Mouse (Mus musculus) midbrain, embryonic 10.5 days (tissue): ENCODE measurements around the gene Bbs12. TPM values are rescaled to one million over a fixed set of nuclear protein-coding genes. Genes with fewer than 3 reads are reported as not detected.
A peak's percentile ranks its signal among the peaks of the same experiment; 100 is the strongest.

Source experiments
- DNase-seq: peaks from one replicate; pipeline ENCODE4 v3.0.0-alpha.2; 2017; ENCODE audit warnings: low spot score
- H3K27ac ChIP-seq: fragments of 300-500 bp; sonication (generic); replicated peaks from 2 replicates; pipeline ENCODE4 v1.5.1; 2016; ENCODE audit warnings: mild to moderate bottlenecking
- H3K27me3 ChIP-seq: fragments of 300-500 bp; sonication (generic); 2 replicates; pipeline ENCODE4 v1.6.1; 2016; ENCODE audit warnings: low read depth, mild to moderate bottlenecking; ENCODE audit not compliant: poor library complexity, severe bottlenecking
- H3K36me3 ChIP-seq: fragments of 300-500 bp; sonication (generic); 2 replicates; pipeline ENCODE4 v1.6.1; 2016; ENCODE audit warnings: mild to moderate bottlenecking, moderate library complexity
- H3K4me1 ChIP-seq: fragments of 300-500 bp; sonication (generic); 2 replicates; pipeline ENCODE4 v1.6.1; 2016
- H3K4me3 ChIP-seq: fragments of 300-500 bp; sonication (generic); 2 replicates; pipeline ENCODE4 v1.5.1; 2016; ENCODE audit warnings: mild to moderate bottlenecking, moderate library complexity
- H3K9me3 ChIP-seq: fragments of 300-500 bp; sonication (generic); replicated peaks from 2 replicates; pipeline ENCODE4 v1.6.1; 2016; ENCODE audit warnings: mild to moderate bottlenecking
- WGBS: fragments of 180-500 bp; shearing (Covaris S2); methylation state at CpG from one replicate; pipeline ENCODE4 v1.1.7; 2016; 5-methylcytosine and 5-hydroxymethylcytosine counted together
- polyA plus RNA-seq: library from polyadenylated mRNA; unstranded; fragments of >200 nt; fragmentation: Nextera tagmentation; extraction: Ambion mirVana; gene quantifications from 2 replicates; pipeline ENCODE4 v1.2.1, GENCODE M21; 2016

Gene Bbs12
- polyA plus RNA-seq, 1 experiment from 2014 or later, result 8.8 TPM

DNA sequence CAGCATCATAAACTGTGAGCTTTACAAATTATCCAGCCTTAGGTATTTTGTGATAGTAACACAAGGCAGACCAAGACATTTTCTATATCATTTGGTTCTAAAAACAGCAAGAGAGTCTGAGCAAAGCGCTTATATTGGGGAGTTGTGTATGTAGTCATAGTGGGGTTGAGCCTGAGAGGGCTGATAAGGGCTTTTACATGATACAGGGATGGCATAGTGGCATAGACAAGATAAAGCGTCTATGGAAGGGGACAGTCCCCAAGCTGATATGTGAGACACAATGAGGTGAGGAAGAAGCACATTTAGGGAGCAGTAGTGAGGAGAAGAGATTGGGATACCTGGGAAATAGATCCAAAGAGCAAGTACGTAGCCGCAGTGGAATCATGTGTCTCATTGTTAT is 21.7 kb downstream of the Bbs12 start:
- WGBS, result 88% methylated on average over 4 of the region's 4 CpGs
- DNase-seq, result no peak
- no peaks in the 10 kb centered on the region for H3K36me3 ChIP-seq
- no peak overlapping the region for H3K27ac ChIP-seq
- H3K27me3 ChIP-seq, result no peaks in the 10 kb centered on the region
- no peak overlapping the region for H3K4me3 ChIP-seq
- no peaks in the 10 kb centered on the region for H3K4me1 ChIP-seq
- H3K9me3 ChIP-seq, result no peaks in the 10 kb centered on the region

DNA sequence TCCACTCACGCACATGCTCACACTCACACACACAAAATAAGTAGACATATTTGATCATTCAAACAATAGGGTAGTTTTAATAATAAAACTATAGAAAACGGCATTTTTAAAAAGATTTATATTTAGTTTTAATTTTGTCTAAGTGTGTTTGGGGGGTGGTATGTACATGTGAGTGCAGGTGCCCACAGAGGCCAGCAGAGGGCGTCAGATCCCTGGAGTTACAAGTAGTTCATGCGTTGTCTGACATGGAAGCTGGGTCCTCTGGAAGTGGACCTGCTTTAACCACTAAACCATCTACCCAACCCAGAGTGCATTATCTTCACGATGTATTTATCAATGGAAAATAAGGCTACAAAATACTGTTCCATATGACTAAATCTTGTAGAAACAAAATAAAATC is 28.8 kb downstream of the Bbs12 start:
- Histone ChIP-seq H3K9me3 (no peaks in the 10 kb centered on the region), H3K4me3 (no peak overlapping the region), H3K36me3 (no peaks in the 10 kb centered on the region), H3K27ac (no peak overlapping the region), H3K27me3 (peaks cover 6% of the 10 kb centered on the region), H3K4me1 (no peaks in the 10 kb centered on the region)
- WGBS, result 62% methylated on average over 5 of the region's 5 CpGs
- no peak for DNase-seq

DNA sequence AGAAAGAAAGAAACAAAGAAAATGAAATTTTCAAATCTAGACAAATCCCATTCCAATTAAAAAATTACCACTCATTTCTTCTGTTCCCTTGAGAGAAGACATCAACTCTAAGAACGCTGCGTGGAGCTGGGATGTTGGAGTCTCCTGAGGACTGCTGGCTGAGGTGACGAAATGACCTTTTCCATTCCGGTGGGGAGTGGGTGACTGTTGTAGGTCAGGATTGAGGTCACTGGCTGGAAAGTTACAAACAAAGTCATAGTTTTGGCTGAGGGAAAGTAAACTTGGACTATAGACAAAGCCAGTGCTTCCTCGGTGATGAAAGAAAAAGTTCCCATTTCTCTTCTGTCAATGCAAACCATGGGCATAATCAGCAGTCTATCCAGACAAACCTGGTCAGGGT is 30.5 kb downstream of the Bbs12 start:
- no peak for DNase-seq
- 76% methylated on average over 5 of the region's 5 CpGs for WGBS
- Histone ChIP-seq H3K4me3 (no peak overlapping the region), H3K36me3 (no peaks in the 10 kb centered on the region), H3K9me3 (no peaks in the 10 kb centered on the region), H3K27me3 (peaks cover 23% of the 10 kb centered on the region), H3K27ac (no peak overlapping the region), H3K4me1 (peaks cover 3% of the 10 kb centered on the region)

DNA sequence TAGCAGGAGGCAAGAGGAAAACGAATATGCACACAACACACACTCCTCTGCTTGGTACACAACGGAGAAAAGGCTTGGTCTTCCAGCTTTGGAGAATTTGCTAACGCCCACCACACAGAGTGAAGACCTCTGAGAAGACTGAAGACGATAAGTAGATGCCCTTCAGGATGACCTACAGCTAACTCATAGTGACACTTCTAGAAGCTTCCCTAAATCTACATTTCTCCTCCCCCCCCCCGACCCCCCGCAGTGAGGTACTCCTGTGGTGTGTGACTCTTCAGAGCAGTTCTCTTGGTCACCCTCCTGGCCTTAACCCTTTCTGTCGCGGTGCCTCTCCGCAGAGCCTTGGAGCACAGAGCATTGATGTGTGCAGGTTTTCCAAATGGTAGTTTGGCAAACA is 35.3 kb downstream of the Bbs12 start:
- no peak overlapping the region for H3K27ac ChIP-seq
- peak; percentile 14 for DNase-seq
- H3K4me3 ChIP-seq, result peak overlapping the region; percentile 89
- H3K27me3 ChIP-seq, result peaks cover 60% of the 10 kb centered on the region
- peaks cover 17% of the 10 kb centered on the region for H3K4me1 ChIP-seq
- no peaks in the 10 kb centered on the region for H3K36me3 ChIP-seq
- 30% methylated on average over 9 of the region's 9 CpGs for WGBS
- no peaks in the 10 kb centered on the region for H3K9me3 ChIP-seq

DNA sequence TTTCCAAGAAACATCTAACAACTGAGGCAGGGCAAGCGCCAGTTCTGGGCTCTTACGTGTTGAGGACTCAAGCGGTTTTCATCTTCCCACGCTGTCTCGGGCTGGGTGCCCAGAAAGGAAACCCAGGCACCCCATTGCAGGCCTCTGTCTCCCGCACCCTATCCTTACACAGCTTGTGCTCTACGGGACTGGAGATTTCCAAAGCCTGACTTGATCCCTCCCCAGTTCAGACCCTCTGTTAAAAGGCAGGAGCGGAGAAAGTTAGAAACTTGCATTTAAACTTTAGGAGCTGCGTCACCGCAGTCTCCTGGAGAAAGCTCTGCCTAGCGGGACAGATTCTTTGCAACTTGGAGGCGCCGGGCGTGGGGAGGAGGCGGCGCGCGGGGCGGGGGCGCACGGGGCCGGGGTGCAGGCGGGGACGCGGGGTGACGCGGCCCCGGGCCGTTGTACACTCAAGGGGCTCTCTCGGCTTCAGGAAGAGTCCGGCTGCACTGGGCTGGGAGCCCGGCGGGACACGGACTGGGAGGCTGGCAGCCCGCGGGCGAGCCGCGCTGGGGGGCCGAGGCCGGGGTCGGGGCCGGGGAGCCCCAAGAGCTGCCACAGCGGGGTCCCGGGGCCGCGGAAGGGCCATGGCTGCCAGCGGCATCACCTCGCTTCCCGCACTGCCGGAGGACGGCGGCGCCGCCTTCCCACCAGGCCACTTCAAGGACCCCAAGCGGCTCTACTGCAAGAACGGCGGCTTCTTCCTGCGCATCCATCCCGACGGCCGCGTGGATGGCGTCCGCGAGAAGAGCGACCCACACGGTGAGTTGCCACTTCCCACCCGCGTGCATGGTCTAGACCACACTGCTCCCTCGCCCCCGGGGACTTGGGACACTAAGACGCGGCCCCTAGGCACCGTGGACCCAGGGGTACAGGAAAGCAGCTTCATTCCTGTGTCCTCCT is 36.1 kb downstream of the Bbs12 start, which contains the start of gene Fgf2:
TSS of gene Fgf2 (plus strand) at position 126 of the 945 bp plus-strand sequence.
- peaks cover 17% of the 10 kb centered on the region for H3K4me1 ChIP-seq
- peak within 1 kb of the TSS; percentile 89 for H3K4me3 ChIP-seq
- H3K36me3 ChIP-seq, result no peaks in the 10 kb centered on the region
- under 1% methylated on average over 75 of the region's 75 CpGs for WGBS
- H3K27ac ChIP-seq, result peak within 1 kb of the TSS; percentile 88
- DNase-seq, result peak; percentile 63
- peaks cover 60% of the 10 kb centered on the region for H3K27me3 ChIP-seq
- no peaks in the 10 kb centered on the region for H3K9me3 ChIP-seq

DNA sequence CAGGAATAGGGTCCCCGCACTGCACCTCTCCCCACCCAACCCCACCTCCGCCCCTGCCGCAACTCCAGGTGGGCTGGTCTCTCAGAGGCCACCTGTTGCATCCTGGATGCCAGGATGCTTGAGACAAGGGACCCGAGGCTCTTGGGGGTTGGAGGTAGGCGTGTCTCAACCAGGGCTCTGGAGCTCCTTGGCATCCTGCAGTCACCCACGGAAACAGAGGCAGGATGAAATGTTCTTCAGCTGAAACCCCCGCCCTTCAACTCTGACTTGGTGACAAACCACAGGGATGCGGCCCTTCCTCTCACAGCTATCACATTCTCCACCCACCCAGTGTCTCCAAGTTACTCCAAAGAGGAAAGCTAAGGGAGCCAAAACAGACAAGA is 36.8 kb downstream of the Bbs12 start:
- H3K4me1 ChIP-seq, result peaks cover 17% of the 10 kb centered on the region
- peak overlapping the region; percentile 88 for H3K27ac ChIP-seq
- H3K9me3 ChIP-seq, result no peaks in the 10 kb centered on the region
- H3K36me3 ChIP-seq, result no peaks in the 10 kb centered on the region
- DNase-seq, result no peak
- H3K4me3 ChIP-seq, result peak overlapping the region; percentile 89
- H3K27me3 ChIP-seq, result peaks cover 60% of the 10 kb centered on the region
- WGBS, result 11% methylated on average over 8 of the region's 8 CpGs

DNA sequence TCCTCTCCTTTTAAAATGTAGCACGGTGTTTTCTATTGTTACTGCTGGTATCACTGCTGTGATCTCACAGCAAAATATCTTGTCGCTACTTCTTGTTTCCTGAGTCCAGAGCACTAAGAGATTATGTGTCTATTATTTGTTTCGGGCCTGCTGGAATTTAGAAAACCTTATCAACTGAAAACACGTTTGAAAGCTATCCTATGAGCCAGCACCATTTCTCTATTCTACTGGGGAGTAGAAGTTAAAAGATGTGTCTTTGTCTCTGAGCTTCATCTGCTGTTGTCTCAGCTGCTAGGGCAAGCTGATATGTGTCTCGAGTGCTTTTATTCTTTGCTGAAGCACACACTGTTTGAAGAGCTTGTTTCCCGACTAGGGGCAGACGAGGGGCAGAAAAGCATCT is 38.0 kb downstream of the Bbs12 start:
- Histone ChIP-seq H3K4me3 (no peak overlapping the region), H3K27ac (no peak overlapping the region), H3K4me1 (peaks cover 17% of the 10 kb centered on the region), H3K9me3 (no peaks in the 10 kb centered on the region), H3K36me3 (no peaks in the 10 kb centered on the region), H3K27me3 (peaks cover 60% of the 10 kb centered on the region)
- DNase-seq, result no peak
- 62% methylated on average over 7 of the region's 7 CpGs for WGBS

DNA sequence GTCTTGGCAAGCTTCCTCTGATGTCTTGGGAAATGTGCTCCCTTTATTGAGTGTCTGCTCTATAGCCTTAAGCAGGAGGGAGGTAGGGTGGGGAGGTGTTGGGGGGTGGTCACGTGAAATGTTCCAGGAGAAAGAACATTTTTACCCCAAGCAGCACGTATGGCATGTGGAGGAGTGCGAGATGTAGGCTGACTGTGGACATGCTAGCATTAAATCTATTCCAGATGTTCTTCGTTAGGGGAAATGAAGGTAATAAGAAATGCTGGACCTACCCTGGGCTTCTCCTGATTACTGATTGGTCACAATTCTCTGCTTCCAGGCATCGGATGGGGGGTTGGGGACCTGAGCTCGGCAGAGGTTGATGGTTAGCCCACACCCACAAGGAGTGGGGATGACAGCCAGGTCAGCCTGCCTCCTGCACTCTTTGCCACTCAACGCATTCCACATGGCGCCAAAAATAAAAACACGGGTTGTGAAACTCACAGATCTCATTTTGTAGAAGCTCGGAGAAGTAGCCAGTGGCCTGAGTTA is 41.7 kb downstream of the Bbs12 start:
- Histone ChIP-seq H3K9me3 (no peaks in the 10 kb centered on the region), H3K4me1 (peaks cover 2% of the 10 kb centered on the region; the same call in 1 of the 2 replicates), H3K27me3 (peaks cover 24% of the 10 kb centered on the region), H3K4me3 (no peak overlapping the region), H3K27ac (no peak overlapping the region), H3K36me3 (no peaks in the 10 kb centered on the region)
- no peak for DNase-seq
- WGBS, result 83% methylated on average over 10 of the region's 10 CpGs

DNA sequence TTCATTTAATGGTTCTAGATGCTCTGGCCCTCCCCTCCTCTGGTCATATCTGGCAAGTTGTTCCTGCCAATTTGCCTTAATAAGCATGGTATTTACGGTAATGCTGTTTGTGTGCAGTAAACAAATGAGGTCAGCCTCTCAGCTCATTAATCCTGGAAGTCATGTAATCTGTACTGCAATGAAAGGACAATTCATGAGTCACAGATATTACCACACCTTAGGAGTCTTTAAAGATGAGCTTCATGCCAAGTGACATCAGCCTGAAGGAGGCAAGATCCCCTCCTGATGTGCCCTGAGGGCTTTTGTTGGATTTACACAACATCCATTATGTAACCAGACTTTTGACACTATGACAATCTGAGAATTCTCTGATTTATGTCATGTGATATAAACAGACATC is 42.4 kb downstream of the Bbs12 start:
- Histone ChIP-seq H3K27ac (no peak overlapping the region), H3K4me3 (no peak overlapping the region), H3K4me1 (no peaks in the 10 kb centered on the region), H3K9me3 (no peaks in the 10 kb centered on the region), H3K27me3 (peaks cover 17% of the 10 kb centered on the region), H3K36me3 (no peaks in the 10 kb centered on the region)
- DNase-seq, result no peak
- WGBS, result 88% methylated on average over 1 of the region's 1 CpGs

DNA sequence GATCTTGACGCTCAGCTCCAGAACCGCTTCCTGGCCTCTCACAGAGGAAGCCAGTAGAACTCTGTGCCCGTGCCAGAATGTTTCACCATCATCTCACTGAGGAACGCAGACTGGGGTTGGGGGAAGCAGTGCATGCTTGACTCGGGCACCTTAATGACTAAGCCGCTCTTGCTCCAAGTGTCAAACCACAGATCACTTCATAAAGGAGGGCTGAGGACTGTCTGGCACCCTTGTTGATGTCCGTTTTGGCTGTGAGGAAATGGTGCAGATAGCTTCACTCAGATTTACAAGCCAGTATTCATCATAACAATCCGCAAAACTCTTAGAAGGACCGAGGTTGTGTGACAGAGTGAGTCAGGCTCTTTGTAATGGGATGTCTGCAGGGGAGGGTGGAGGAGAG is 48.4 kb downstream of the Bbs12 start:
- Histone ChIP-seq H3K4me1 (no peaks in the 10 kb centered on the region), H3K27me3 (no peaks in the 10 kb centered on the region), H3K36me3 (no peaks in the 10 kb centered on the region), H3K27ac (no peak overlapping the region), H3K9me3 (no peaks in the 10 kb centered on the region), H3K4me3 (no peak overlapping the region)
- 89% methylated on average over 9 of the region's 9 CpGs for WGBS
- no peak for DNase-seq

DNA sequence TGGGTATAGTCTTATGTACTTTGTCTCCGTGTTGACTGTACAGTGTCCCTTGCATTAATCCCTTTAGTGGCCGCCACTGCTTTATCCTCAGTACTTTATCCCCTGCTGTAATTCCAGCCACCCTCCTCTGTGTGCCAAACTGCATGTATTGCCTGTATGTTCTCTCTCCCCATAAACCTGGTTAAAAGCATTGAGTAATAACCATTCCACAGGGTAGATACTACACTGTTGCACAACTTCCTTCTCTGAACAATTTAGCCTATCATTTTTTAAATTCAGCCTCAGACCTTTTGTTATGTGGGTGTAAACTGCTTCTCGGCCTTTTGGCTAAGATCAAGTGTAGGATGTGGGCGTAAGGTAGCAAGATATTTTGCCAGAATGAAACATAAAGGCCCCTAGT is 52.8 kb downstream of the Bbs12 start:
- 83% methylated on average over 4 of the region's 4 CpGs for WGBS
- DNase-seq, result no peak
- H3K27me3 ChIP-seq, result no peaks in the 10 kb centered on the region
- H3K4me3 ChIP-seq, result no peak overlapping the region
- H3K27ac ChIP-seq, result no peak overlapping the region
- H3K36me3 ChIP-seq, result no peaks in the 10 kb centered on the region
- no peaks in the 10 kb centered on the region for H3K9me3 ChIP-seq
- no peaks in the 10 kb centered on the region for H3K4me1 ChIP-seq

DNA sequence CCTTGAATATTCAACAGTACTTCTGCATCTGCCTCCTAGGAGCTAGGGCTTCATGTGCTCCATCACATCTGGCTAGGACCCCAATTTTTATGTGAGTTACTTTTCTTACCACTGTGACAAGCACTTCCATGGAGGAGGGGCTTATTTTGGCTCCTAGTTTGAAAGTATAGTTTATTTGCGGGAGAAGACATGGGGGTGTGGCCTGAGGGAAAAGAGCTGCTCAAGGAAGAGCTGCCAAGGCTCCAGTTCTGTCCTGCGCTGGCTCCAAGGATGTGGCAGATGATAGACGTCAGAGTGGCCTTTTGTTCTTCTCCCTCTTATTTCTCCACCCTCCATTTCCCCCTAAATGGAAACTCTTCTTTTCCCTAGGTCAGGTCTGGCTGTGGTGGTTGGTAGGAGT is 53.6 kb downstream of the Bbs12 start:
- no peaks in the 10 kb centered on the region for H3K4me1 ChIP-seq
- H3K27ac ChIP-seq, result no peak overlapping the region
- no peak for DNase-seq
- no peaks in the 10 kb centered on the region for H3K9me3 ChIP-seq
- 62% methylated on average over 3 of the region's 3 CpGs for WGBS
- H3K27me3 ChIP-seq, result no peaks in the 10 kb centered on the region
- H3K36me3 ChIP-seq, result no peaks in the 10 kb centered on the region
- no peak overlapping the region for H3K4me3 ChIP-seq

DNA sequence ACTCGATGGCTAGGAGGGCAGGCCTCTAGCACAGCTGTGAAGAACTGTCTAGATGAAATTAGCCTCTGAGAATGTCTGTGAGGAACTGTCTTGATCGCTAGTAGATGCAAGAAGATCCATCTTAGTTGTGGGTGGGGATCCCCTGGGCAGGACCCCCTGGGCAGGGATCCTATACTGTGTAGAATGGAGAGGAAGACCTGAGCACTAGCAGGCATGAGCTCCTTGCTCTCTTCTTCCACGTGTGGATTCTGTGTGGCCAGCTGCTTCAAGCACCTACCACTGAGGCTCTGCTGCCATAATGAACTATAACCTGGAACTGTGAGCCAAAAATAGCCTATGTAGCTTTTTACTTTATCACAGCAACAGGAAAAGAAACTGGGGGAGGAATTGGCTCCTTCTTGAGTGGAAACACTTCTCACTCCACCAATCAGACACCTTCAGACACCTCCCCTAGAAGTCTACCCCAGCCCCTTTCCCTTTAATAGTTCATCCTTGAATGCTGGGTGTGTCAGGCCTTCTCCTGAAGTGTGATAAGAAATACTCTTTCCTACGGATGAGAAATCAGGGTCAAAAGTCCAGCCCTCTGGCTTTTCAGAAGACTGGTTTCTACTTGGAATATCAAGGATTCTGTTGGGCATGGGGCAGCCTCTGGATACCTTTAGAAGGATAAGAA is 54.2 kb downstream of the Bbs12 start:
- Histone ChIP-seq H3K4me3 (no peak overlapping the region), H3K4me1 (no peaks in the 10 kb centered on the region), H3K27ac (no peak overlapping the region), H3K27me3 (no peaks in the 10 kb centered on the region), H3K9me3 (no peaks in the 10 kb centered on the region), H3K36me3 (no peaks in the 10 kb centered on the region)
- WGBS, result 80% methylated on average over 4 of the region's 4 CpGs
- no peak for DNase-seq
